Mouse (Mus musculus) kidney, adult 2 months (tissue): ENCODE results near the gene Hadhb.

ENCODE experiments used
- CTCF ChIP-seq: fragments of 200-500 bp; conservative IDR thresholded peaks from 2 replicates; pipeline ENCODE4 v1.5.1; 2011; ENCODE audit warnings: low read depth, mild to moderate bottlenecking, control low read depth, low read length, moderate library complexity, mixed read lengths; ENCODE audit not compliant: insufficient read depth, insufficient read length
- POLR2A ChIP-seq: fragments of 200-500 bp; IDR thresholded peaks from one replicate; pipeline ENCODE4 v1.6.1; 2011; ENCODE audit warnings: low read depth, low read length, control low read depth

DNA sequence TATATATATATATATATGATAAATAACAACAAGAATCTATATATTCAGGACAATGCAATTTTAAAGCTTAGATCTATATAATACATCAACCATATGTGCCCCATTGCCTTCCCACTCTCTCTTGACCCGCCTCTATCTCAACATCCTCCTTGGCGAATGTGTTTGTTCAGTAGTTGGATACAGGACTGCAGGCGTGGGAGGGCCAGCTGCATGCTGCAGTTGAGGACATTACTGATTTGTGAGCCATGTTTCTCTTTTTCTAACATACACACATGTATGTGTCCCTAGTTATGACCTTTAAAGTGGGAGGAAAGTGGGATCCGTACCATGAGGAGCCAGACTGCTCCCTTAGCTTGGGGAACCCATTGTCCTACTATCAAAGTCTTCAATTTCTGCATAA is 23.8 kb upstream of the Hadhb start:
- TF ChIP-seq CTCF (no peak), POLR2A (no peak)
